Mouse (Mus musculus) liver, embryonic 16.5 days (tissue): Measurements from ENCODE around the gene Zfp128. TPM values are rescaled to one million over a fixed set of nuclear protein-coding genes. Genes with fewer than 3 reads are reported as not detected.
"Not testable (repeated sequence)": the region's sequence is repeated elsewhere in the genome, so short reads cannot be mapped to it uniquely, and the experiment has no call there.

Experiments
- ATAC-seq: fragments of 200-750 bp; cut with Nextera tagmentation; 2 replicates; pipeline ENCODE4 v1.8.0; 2017; ENCODE audit warnings: low read depth, mild to moderate bottlenecking, moderate number of reproducible peaks, moderate library complexity
- H3K27ac ChIP-seq: fragments of 300-500 bp; sonication (generic); 2 replicates; pipeline ENCODE4 v1.5.1; 2014; ENCODE audit warnings: mild to moderate bottlenecking, low read length
- H3K27me3 ChIP-seq: fragments of 300-500 bp; sonication (generic); 2 replicates; pipeline ENCODE4 v1.6.1; 2014; ENCODE audit warnings: low read depth, low read length, mixed read lengths; ENCODE audit not compliant: control insufficient read depth, insufficient read depth
- H3K36me3 ChIP-seq: fragments of 300-500 bp; sonication (generic); 2 replicates; pipeline ENCODE4 v1.6.1; 2014; ENCODE audit warnings: mild to moderate bottlenecking; ENCODE audit not compliant: control insufficient read depth, insufficient read depth
- H3K4me1 ChIP-seq: fragments of 300-500 bp; sonication (generic); 2 replicates; pipeline ENCODE4 v1.6.1; 2014; ENCODE audit warnings: low read depth, low read length, mixed read lengths; ENCODE audit not compliant: control insufficient read depth
- H3K4me2 ChIP-seq: fragments of 300-500 bp; sonication (generic); 2 replicates; pipeline ENCODE4 v1.6.1; 2014; ENCODE audit warnings: low read depth, low read length, mixed read lengths
- H3K4me3 ChIP-seq: fragments of 300-500 bp; sonication (generic); 2 replicates; pipeline ENCODE4 v1.5.1; 2014; ENCODE audit warnings: low read depth, mild to moderate bottlenecking, low read length
- H3K9ac ChIP-seq: fragments of 300-500 bp; sonication (generic); 2 replicates; pipeline ENCODE4 v1.6.1; 2014; ENCODE audit warnings: low read depth, low read length
- H3K9me3 ChIP-seq: fragments of 300-500 bp; sonication (generic); replicated peaks from 2 replicates; pipeline ENCODE4 v1.6.1; 2016; ENCODE audit warnings: low read length; ENCODE audit not compliant: control insufficient read depth
- WGBS: fragments of 180-500 bp; shearing (Covaris S2); extraction: QIAGEN DNeasy Blood & Tissue Kit; methylation state at CpG from one replicate; pipeline ENCODE4 v1.1.7; 2014; ENCODE audit not compliant: insufficient replicate concordance; 5-methylcytosine and 5-hydroxymethylcytosine counted together
- polyA plus RNA-seq: library from polyadenylated mRNA; unstranded; fragments of >200 nt; fragmentation: Nextera tagmentation; extraction: Ambion mirVana; gene quantifications from 2 replicates; pipeline ENCODE4 v1.2.1, GENCODE M21; 2015

Gene Zfp128
- polyA plus RNA-seq, 1 experiment from 2014 or later: 0.54 TPM

- H3K4me3 ChIP-seq: no peak overlapping the region
- 66% methylated on average over 4 of the region's 4 CpGs for WGBS
- H3K36me3 ChIP-seq: no peaks in the 10 kb centered on the region
- H3K27ac ChIP-seq: no peak overlapping the region
- ATAC-seq: no peak
- no peaks in the 10 kb centered on the region for H3K4me1 ChIP-seq
- H3K9ac ChIP-seq: no peak overlapping the region
- no peaks in the 10 kb centered on the region for H3K27me3 ChIP-seq
- no peak overlapping the region for H3K4me2 ChIP-seq
- H3K9me3 ChIP-seq: no peaks in the 10 kb centered on the region; the same call in 1 of the 2 replicates
These were observed 52.7 kb downstream of the Zfp128 start for GRCm38 (mm10) chr7:12933615-12934140.

DNA sequence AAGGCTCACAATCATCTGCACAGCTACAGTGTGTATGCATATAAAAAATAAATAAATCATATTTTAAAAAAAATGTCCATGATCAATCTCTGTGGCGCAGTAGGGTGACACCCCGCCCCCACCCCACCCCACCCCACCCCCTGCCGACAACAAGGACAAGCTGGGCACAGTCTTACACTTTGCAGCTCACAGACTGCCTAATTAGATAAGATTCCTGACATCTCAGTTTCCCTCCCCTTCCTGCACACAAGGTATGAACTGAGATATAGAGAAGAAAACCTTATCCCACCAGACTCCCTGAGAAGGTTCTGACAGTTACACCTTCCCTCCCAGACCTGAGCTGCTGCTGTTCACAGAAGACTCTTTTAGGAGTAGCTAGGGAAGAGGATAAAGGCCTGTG is 53.8 kb downstream of the Zfp128 start:
- no peaks in the 10 kb centered on the region; the same call in 1 of the 2 replicates for H3K9me3 ChIP-seq
- no peak for ATAC-seq
- H3K9ac ChIP-seq: no peak overlapping the region
- 24% methylated on average over 3 of the region's 3 CpGs for WGBS
- no peaks in the 10 kb centered on the region for H3K4me1 ChIP-seq
- no peak overlapping the region for H3K4me3 ChIP-seq
- no peak overlapping the region for H3K27ac ChIP-seq
- no peaks in the 10 kb centered on the region for H3K27me3 ChIP-seq
- no peaks in the 10 kb centered on the region for H3K36me3 ChIP-seq
- H3K4me2 ChIP-seq: no peak overlapping the region

DNA sequence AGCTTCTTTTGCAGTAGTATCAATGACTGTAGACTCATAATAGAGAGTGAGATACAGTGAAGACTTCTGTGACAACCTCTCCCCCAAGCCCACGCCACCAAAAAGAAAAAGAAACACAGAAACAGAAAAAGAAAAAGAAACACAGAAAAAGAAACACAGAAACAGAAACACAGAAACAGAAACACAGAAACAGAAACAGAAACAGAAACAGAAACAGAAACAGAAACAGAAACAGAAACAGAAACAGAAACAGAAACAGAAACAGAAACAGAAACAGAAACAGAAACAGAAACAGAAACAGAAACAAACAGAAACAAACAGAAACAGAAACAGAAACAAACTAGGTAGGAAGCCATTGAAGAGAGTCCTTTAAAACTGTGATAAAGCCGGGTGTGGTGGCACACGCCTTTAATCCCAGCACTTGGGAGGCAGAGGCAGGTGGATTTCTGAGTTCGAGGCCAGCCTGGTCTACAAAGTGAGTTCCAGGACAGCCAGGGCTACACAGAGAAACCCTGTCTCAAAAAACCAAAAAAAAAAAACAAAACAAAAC is 56.4 kb downstream of the Zfp128 start:
- WGBS: 58% methylated on average over 3 of the region's 4 CpGs
- not testable (repeated sequence) for H3K27ac ChIP-seq, H3K4me2 ChIP-seq, H3K4me1 ChIP-seq, H3K9ac ChIP-seq, ATAC-seq, H3K36me3 ChIP-seq, H3K27me3 ChIP-seq, H3K9me3 ChIP-seq, H3K4me3 ChIP-seq

GRCm38 (mm10) chr7:12940599-12940998 is 59.6 kb downstream of the Zfp128 start:
- no peak for ATAC-seq
- Histone ChIP-seq H3K4me2 (no peak overlapping the region), H3K36me3 (no peaks in the 10 kb centered on the region), H3K27ac (no peak overlapping the region), H3K4me1 (no peaks in the 10 kb centered on the region), H3K9me3 (no peaks in the 10 kb centered on the region; the same call in 1 of the 2 replicates), H3K4me3 (no peak overlapping the region), H3K9ac (no peak overlapping the region), H3K27me3 (no peaks in the 10 kb centered on the region)
- 70% methylated on average over 4 of the region's 4 CpGs for WGBS

Other genes starting within 250 kb of the Zfp128 start
- not detected in 2 replicates for gene Vmn2r54, start 240.9 kb upstream of the Zfp128 start, polyA plus RNA-seq
- not detected in 2 replicates for gene Vmn2r55, start 196.2 kb upstream of the Zfp128 start, polyA plus RNA-seq
- not detected in 2 replicates for gene Vmn2r56, start 146.2 kb upstream of the Zfp128 start, polyA plus RNA-seq
- gene Zscan18, start 77.5 kb upstream of the Zfp128 start, polyA plus RNA-seq: 0.40 and 0.58 TPM in 2 replicates
- 1.7 and 2.3 TPM in 2 replicates for gene Zfp329, start 62.3 kb upstream of the Zfp128 start, polyA plus RNA-seq
- 12.0 and 12.7 TPM in 2 replicates for gene Zfp110, start 46.4 kb upstream of the Zfp128 start, polyA plus RNA-seq
- 3.3 and 3.9 TPM in 2 replicates for gene Zscan22, start 16.6 kb downstream of the Zfp128 start, polyA plus RNA-seq
- 473 and 517 TPM in 2 replicates for gene Rps5, start 41.1 kb downstream of the Zfp128 start, polyA plus RNA-seq
- 0.07 and 0.09 TPM in 2 replicates for gene Rnf225, start 46.2 kb downstream of the Zfp128 start, polyA plus RNA-seq
- gene Zfp324, start 84.7 kb downstream of the Zfp128 start, polyA plus RNA-seq: 2.4 and 2.6 TPM in 2 replicates
- gene Zfp446, start 96.7 kb downstream of the Zfp128 start, polyA plus RNA-seq: 2.9 TPM in 2 replicates
- 23.6 and 26.5 TPM in 2 replicates for gene Slc27a5, start 117.0 kb downstream of the Zfp128 start, polyA plus RNA-seq
- 50.0 and 57.9 TPM in 2 replicates for gene Trim28, start 117.9 kb downstream of the Zfp128 start, polyA plus RNA-seq
- gene Zbtb45, start 128.9 kb downstream of the Zfp128 start, polyA plus RNA-seq: 10.0 and 11.4 TPM in 2 replicates
- 119 and 122 TPM in 2 replicates for gene Chmp2a, start 153.6 kb downstream of the Zfp128 start, polyA plus RNA-seq
- gene Ube2m, start 157.1 kb downstream of the Zfp128 start, polyA plus RNA-seq: 10.6 and 14.3 TPM in 2 replicates
- 0.44 and 0.50 TPM in 2 replicates for gene Mzf1, start 173.6 kb downstream of the Zfp128 start, polyA plus RNA-seq
- not detected in 2 replicates for gene Vmn1r85, start 214.0 kb downstream of the Zfp128 start, polyA plus RNA-seq
- gene Vmn1r86, start 238.7 kb downstream of the Zfp128 start, polyA plus RNA-seq: not detected in 2 replicates